Mouse (Mus musculus): ENCODE results near the gene Slc43a3. TPM values are rescaled to one million over a fixed set of nuclear protein-coding genes. Genes with fewer than 3 reads are reported as not detected.

Gene Slc43a3
- polyA plus RNA-seq, 1 experiment from 2014 or later: 48.5 TPM

DNA sequence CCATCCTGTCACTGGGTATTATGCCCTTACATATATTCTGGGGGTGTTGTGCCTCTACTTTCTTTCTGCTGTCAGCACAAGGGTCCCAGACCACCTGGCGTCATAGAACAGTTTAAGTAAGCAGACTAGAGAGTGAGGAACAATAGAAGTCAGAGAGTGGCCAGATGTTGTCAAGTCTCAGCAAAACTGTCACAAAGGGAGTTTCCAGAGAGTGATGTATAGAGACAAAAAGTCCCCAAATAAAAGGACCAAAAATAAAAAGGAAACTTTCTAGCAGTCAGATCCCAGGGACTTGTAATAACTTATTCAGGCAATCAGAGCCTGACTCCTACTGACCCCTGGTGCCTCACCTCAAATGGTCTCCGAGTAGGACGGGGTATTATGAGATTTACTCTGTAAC lies 25.5 kb downstream of the Slc43a3 start:
- WGBS (ENCODE audit: insufficient replicate concordance): 88% methylated on average over 3 of the region's 3 CpGs

DNA sequence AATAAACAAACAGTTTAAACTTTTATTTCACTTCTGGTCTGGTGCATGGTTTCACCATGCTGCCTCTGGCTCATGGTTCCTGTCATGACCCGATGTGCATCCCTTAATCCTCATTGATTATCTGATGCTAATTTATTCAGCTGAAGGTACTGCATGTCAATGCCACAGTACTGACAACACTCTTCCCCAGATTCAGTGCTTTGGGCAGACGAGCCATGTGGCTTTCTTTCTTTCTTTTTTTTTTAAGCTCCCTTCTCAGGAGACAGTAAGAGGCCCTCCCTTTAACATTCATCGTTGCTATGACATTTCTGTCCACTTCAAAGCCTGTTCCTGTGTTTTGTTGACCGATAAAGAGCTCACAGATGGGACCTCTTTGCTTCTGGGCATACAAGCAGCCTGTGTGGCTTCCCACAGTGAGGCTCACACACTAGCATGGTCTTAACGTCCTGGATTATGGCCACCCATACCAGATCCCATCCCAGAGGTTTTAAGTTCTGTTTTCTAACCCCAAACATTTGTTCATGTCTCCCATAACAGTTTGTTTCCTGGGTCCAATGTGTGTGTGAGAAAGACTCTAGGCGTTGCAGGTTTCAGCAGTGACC lies 26.6 kb downstream of the Slc43a3 start:
- Histone ChIP-seq H3K36me3 (replicated peaks; ENCODE audit: insufficient read depth, low read length) (peaks cover 17% of the 10 kb centered on the region), H3K27ac (ENCODE audit: low read depth) (peak overlapping the region; percentile 75), H3K4me3 (ENCODE audit: low read depth, low read length) (no peak overlapping the region), H3K9ac (replicated peaks) (no peak overlapping the region), H3K9me3 (ENCODE audit: low read length) (no peaks in the 10 kb centered on the region), H3K4me1 (ENCODE audit: insufficient read depth) (peaks cover 30% of the 10 kb centered on the region), H3K27me3 (ENCODE audit: insufficient read depth, low read length) (no peaks in the 10 kb centered on the region), H3K4me2 (ENCODE audit: low read depth, low read length) (no peak overlapping the region)
- TF ChIP-seq EP300 (IDR thresholded peaks at IDR 0.05; ENCODE audit: low read depth) (no peak), CTCF (IDR thresholded peaks at IDR 0.05; ENCODE audit: low read depth) (no peak)
- DNase-seq (peak; percentile 14), ATAC-seq (no peak)
- WGBS (ENCODE audit: insufficient replicate concordance): 46% methylated on average over 6 of the region's 6 CpGs

More for the DNA sequence above, 25.5 kb downstream of the Slc43a3 start:
- Histone ChIP-seq H3K4me1 (ENCODE audit: insufficient read depth) (peaks cover 28% of the 10 kb centered on the region), H3K4me3 (ENCODE audit: low read depth, low read length) (no peak overlapping the region), H3K9me3 (ENCODE audit: low read length) (no peaks in the 10 kb centered on the region), H3K27ac (ENCODE audit: low read depth) (peak overlapping the region; percentile 75; the same call in 1 of the 2 replicates), H3K4me2 (ENCODE audit: low read depth, low read length) (no peak overlapping the region), H3K27me3 (ENCODE audit: insufficient read depth, low read length) (no peaks in the 10 kb centered on the region), H3K9ac (replicated peaks) (no peak overlapping the region), H3K36me3 (replicated peaks; ENCODE audit: insufficient read depth, low read length) (peaks cover 28% of the 10 kb centered on the region)
- TF ChIP-seq CTCF (IDR thresholded peaks at IDR 0.05; ENCODE audit: low read depth) (no peak), EP300 (IDR thresholded peaks at IDR 0.05; ENCODE audit: low read depth) (no peak)
- ATAC-seq (no peak), DNase-seq (peak; percentile 7)

GRCm38 (mm10) chr2:84964111-84964801 lies 27.9 kb downstream of the Slc43a3 start:
- peak; percentile 41 for ATAC-seq

GRCm38 (mm10) chr2:84967318-84967991 lies 31.1 kb downstream of the Slc43a3 start:
- H3K9me3 ChIP-seq (ENCODE audit: low read length): no peaks in the 10 kb centered on the region
- 41% methylated on average over 5 of the region's 5 CpGs for WGBS (ENCODE audit: insufficient replicate concordance)
- no peak overlapping the region for H3K4me3 ChIP-seq (ENCODE audit: low read depth, low read length)
- H3K9ac ChIP-seq (replicated peaks): no peak overlapping the region
- H3K4me2 ChIP-seq (ENCODE audit: low read depth, low read length): no peak overlapping the region
- DNase-seq: peak; percentile 13
- ATAC-seq: peak; percentile 42
- peaks cover 15% of the 10 kb centered on the region for H3K4me1 ChIP-seq (ENCODE audit: insufficient read depth)
- H3K36me3 ChIP-seq (replicated peaks; ENCODE audit: insufficient read depth, low read length): no peaks in the 10 kb centered on the region
- peak overlapping the region; percentile 81 for H3K27ac ChIP-seq (ENCODE audit: low read depth)
- no peaks in the 10 kb centered on the region for H3K27me3 ChIP-seq (ENCODE audit: insufficient read depth, low read length)
- TF ChIP-seq CTCF (IDR thresholded peaks at IDR 0.05; ENCODE audit: low read depth) (no peak), EP300 (IDR thresholded peaks at IDR 0.05; ENCODE audit: low read depth) (no peak)

More at GRCm38 (mm10) chr2:84964111-84964801, 27.9 kb downstream of the Slc43a3 start:
- H3K27ac ChIP-seq (ENCODE audit: low read depth): peak overlapping the region; percentile 75
- no peaks in the 10 kb centered on the region for H3K9me3 ChIP-seq (ENCODE audit: low read length)
- no peaks in the 10 kb centered on the region for H3K27me3 ChIP-seq (ENCODE audit: insufficient read depth, low read length)
- TF ChIP-seq EP300 (IDR thresholded peaks at IDR 0.05; ENCODE audit: low read depth) (no peak), CTCF (IDR thresholded peaks at IDR 0.05; ENCODE audit: low read depth) (no peak)
- peak; percentile 16 for DNase-seq
- no peak overlapping the region for H3K4me3 ChIP-seq (ENCODE audit: low read depth, low read length)
- peaks cover 5% of the 10 kb centered on the region; the same call in 1 of the 2 replicates for H3K36me3 ChIP-seq (replicated peaks; ENCODE audit: insufficient read depth, low read length)
- H3K4me1 ChIP-seq (ENCODE audit: insufficient read depth): peaks cover 30% of the 10 kb centered on the region
- 69% methylated on average over 7 of the region's 7 CpGs for WGBS (ENCODE audit: insufficient replicate concordance)
- H3K4me2 ChIP-seq (ENCODE audit: low read depth, low read length): no peak overlapping the region
- H3K9ac ChIP-seq (replicated peaks): no peak overlapping the region; the same call in 1 of the 2 replicates

- Histone ChIP-seq H3K4me3 (ENCODE audit: low read depth, low read length) (no peak overlapping the region), H3K9me3 (ENCODE audit: low read length) (no peaks in the 10 kb centered on the region), H3K4me2 (ENCODE audit: low read depth, low read length) (no peak overlapping the region), H3K4me1 (ENCODE audit: insufficient read depth) (no peaks in the 10 kb centered on the region), H3K9ac (replicated peaks) (no peak overlapping the region), H3K27me3 (ENCODE audit: insufficient read depth, low read length) (no peaks in the 10 kb centered on the region), H3K27ac (ENCODE audit: low read depth) (no peak overlapping the region), H3K36me3 (replicated peaks; ENCODE audit: insufficient read depth, low read length) (no peaks in the 10 kb centered on the region)
- TF ChIP-seq CTCF (IDR thresholded peaks at IDR 0.05; ENCODE audit: low read depth) (no peak), EP300 (IDR thresholded peaks at IDR 0.05; ENCODE audit: low read depth) (no peak)
- DNase-seq (no peak), ATAC-seq (no peak)
- 76% methylated on average over 2 of the region's 2 CpGs for WGBS (ENCODE audit: insufficient replicate concordance)
These were observed 39.2 kb downstream of the Slc43a3 start for GRCm38 (mm10) chr2:84975580-84975979.

GRCm38 (mm10) chr2:84980188-84980587 lies 43.8 kb downstream of the Slc43a3 start, which contains the start of gene Prg2:
Prg2 (plus strand) TSS chr2:84980461.
- H3K27ac ChIP-seq (ENCODE audit: low read depth): no peak within 1 kb of the TSS
- H3K36me3 ChIP-seq (replicated peaks; ENCODE audit: insufficient read depth, low read length): no peaks in the 10 kb centered on the region
- no peak for ATAC-seq
- H3K27me3 ChIP-seq (ENCODE audit: insufficient read depth, low read length): no peaks in the 10 kb centered on the region
- H3K4me1 ChIP-seq (ENCODE audit: insufficient read depth): no peaks in the 10 kb centered on the region
- no peak within 1 kb of the TSS for H3K4me2 ChIP-seq (ENCODE audit: low read depth, low read length)
- H3K4me3 ChIP-seq (ENCODE audit: low read depth, low read length): no peak within 1 kb of the TSS
- TF ChIP-seq CTCF (IDR thresholded peaks at IDR 0.05; ENCODE audit: low read depth) (no peak), EP300 (IDR thresholded peaks at IDR 0.05; ENCODE audit: low read depth) (no peak)
- no peaks in the 10 kb centered on the region for H3K9me3 ChIP-seq (ENCODE audit: low read length)
- no peak within 1 kb of the TSS for H3K9ac ChIP-seq (replicated peaks)
- DNase-seq: no peak
- whole genome bisulfite sequencing (ENCODE audit: insufficient replicate concordance): 25% methylated on average over 1 of the region's 1 CpGs

All from liver, postnatal 0 days (tissue).